Mouse (Mus musculus) cerebellum, adult 2 months (tissue): ENCODE results near the gene Abca1.

ENCODE experiments used
- CTCF ChIP-seq: fragments of 200-500 bp; IDR thresholded peaks from 2 replicates; pipeline ENCODE4 v1.5.1; 2011; ENCODE audit warnings: low read depth, mild to moderate bottlenecking, control low read depth, low read length, moderate library complexity, borderline replicate concordance; ENCODE audit not compliant: insufficient read depth
- POLR2A ChIP-seq: fragments of 200-500 bp; IDR thresholded peaks from 2 replicates; pipeline ENCODE4 v1.6.1; 2011; ENCODE audit warnings: low read length, control low read depth, borderline replicate concordance; ENCODE audit not compliant: insufficient read depth

- TF ChIP-seq CTCF (no peak), POLR2A (no peak; the same call in 1 of the 2 replicates)
Measured at GRCm38 (mm10) chr4:53011732-53012361, 147.8 kb downstream of the Abca1 start, which contains the start of gene Nipsnap3b.
